In genomic region chr14:29987739-29988138, GRCm38 (mm10) we compare ENCODE assay signal across 15 mouse cellular contexts.
"Had no signal": no experiment of that assay in that cellular context is flagged by ENCODE, and none has a peak within 500 bp of the region (broad histone marks: within the 10 kb centered on the region; RNA-seq: fewer than 3 reads in every experiment).

No protein-coding gene starts in this region.

- H3K4me2 ChIP-seq: neural tube, embryonic 15.5 days; stomach, embryonic 15.5 days had no signal

- H3K27ac ChIP-seq: neural tube, embryonic 15.5 days; stomach, embryonic 15.5 days; stomach, postnatal 0 days had no signal

- H3K9ac ChIP-seq: neural tube, embryonic 15.5 days; stomach, embryonic 15.5 days had no signal

- DNase-seq: retina, postnatal 1 day; right cerebral cortex, adult 18-20 months; right cerebral cortex, postnatal 14 days; right cerebral cortex, postnatal 25 days; right cerebral cortex, postnatal 4 days; spleen, adult 18-20 months; thymus, adult 18-20 months; thymus, adult 2 months; thymus, postnatal 14 days; thymus, postnatal 25 days; thymus, postnatal 36 days; thymus, postnatal 4 days had no signal

- H3K9me3 ChIP-seq: neural tube, embryonic 15.5 days; stomach, embryonic 15.5 days had no signal

- H3K27me3 ChIP-seq: neural tube, embryonic 15.5 days; stomach, embryonic 15.5 days had no signal

- H3K4me1 ChIP-seq: neural tube, embryonic 15.5 days; stomach, embryonic 15.5 days had no signal

- H3K4me3 ChIP-seq: neural tube, embryonic 15.5 days; stomach, embryonic 15.5 days had no signal
